Mouse (Mus musculus) fibroblast of lung, adult 2 months (primary cell): ENCODE measurements around the gene Pgm1.

Experiments used
- DNase-seq: peaks from one replicate; pipeline ENCODE4 v3.0.0-alpha.2; 2011; ENCODE audit warnings: low read depth

Pgm1 gene

GRCm38 (mm10) chr4:100011563-100011962 lies 82.3 kb downstream of the Pgm1 start:
- DNase-seq: no peak

GRCm38 (mm10) chr4:100012361-100013035 lies 83.3 kb downstream of the Pgm1 start:
- no peak for DNase-seq

- DNase-seq: no peak
Measured at GRCm38 (mm10) chr4:100027773-100028172, 98.6 kb downstream of the Pgm1 start.

GRCm38 (mm10) chr4:100028641-100029040 lies 99.4 kb downstream of the Pgm1 start:
- no peak for DNase-seq

- no peak for DNase-seq
Measured at GRCm38 (mm10) chr4:100031270-100031669, 102.1 kb downstream of the Pgm1 start.

GRCm38 (mm10) chr4:100032608-100033007 lies 103.4 kb downstream of the Pgm1 start:
- no peak for DNase-seq

GRCm38 (mm10) chr4:100033944-100034343 lies 104.7 kb downstream of the Pgm1 start:
- DNase-seq: no peak

- no peak for DNase-seq
Measured at GRCm38 (mm10) chr4:100034971-100035370, 105.8 kb downstream of the Pgm1 start.

GRCm38 (mm10) chr4:100035919-100036554 lies 106.8 kb downstream of the Pgm1 start:
- no peak for DNase-seq
